Mouse (Mus musculus) cerebellum, adult 2 months (tissue): ENCODE measurements around the gene Rpl9-ps1.

Experiments used
- CTCF ChIP-seq: fragments of 200-500 bp; IDR thresholded peaks from 2 replicates; pipeline ENCODE4 v1.5.1; 2011; ENCODE audit warnings: low read depth, mild to moderate bottlenecking, control low read depth, low read length, moderate library complexity, borderline replicate concordance; ENCODE audit not compliant: insufficient read depth
- POLR2A ChIP-seq: fragments of 200-500 bp; IDR thresholded peaks from 2 replicates; pipeline ENCODE4 v1.6.1; 2011; ENCODE audit warnings: low read length, control low read depth, borderline replicate concordance; ENCODE audit not compliant: insufficient read depth

DNA sequence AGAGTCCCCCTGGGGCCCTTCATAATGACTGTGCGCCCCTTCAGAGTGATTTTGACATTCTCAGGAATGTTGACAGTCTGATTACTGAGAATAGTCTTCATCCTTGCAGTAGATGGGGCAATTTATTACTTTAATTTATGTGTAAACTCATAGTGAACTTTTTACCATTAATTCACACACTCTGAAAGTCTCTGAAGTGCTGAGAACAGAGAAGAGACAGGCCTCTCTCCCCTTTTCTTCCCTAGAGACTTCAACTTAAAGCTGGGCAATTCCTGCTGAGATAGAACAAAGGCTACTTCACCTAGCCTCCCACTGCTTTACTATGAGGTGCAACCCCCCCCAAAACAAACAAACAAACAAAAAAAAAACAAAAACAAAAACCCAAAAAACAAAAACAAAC is at the start of gene Rpl9-ps1:
- TF ChIP-seq CTCF: no peak
- no peak for TF ChIP-seq POLR2A
